Mouse (Mus musculus) heart, postnatal 36 days (tissue): ENCODE measurements around the gene Gm21992. TPM values are rescaled to one million over a fixed set of nuclear protein-coding genes. Genes with fewer than 3 reads are reported as not detected.

ENCODE experiments used
- DNase-seq, 2 experiments: peaks; one replicate each; pipeline ENCODE4 v3.0.0; 2021 to 2022
- intact Hi-C: fragments of 180-260 bp; cut with DNase I; formaldehyde crosslinking; loops from one replicate; pipeline ENCODE4 v1.15.1; 2025
- total RNA-seq, 2 experiments: library from RNA; stranded (reverse); gene quantifications; 2 replicates each; pipeline ENCODE4 v1.2.3; 2021

Gene Gm21992
- total RNA-seq = 10 to 100 TPM; 18.3 to 19.8 TPM

DNA sequence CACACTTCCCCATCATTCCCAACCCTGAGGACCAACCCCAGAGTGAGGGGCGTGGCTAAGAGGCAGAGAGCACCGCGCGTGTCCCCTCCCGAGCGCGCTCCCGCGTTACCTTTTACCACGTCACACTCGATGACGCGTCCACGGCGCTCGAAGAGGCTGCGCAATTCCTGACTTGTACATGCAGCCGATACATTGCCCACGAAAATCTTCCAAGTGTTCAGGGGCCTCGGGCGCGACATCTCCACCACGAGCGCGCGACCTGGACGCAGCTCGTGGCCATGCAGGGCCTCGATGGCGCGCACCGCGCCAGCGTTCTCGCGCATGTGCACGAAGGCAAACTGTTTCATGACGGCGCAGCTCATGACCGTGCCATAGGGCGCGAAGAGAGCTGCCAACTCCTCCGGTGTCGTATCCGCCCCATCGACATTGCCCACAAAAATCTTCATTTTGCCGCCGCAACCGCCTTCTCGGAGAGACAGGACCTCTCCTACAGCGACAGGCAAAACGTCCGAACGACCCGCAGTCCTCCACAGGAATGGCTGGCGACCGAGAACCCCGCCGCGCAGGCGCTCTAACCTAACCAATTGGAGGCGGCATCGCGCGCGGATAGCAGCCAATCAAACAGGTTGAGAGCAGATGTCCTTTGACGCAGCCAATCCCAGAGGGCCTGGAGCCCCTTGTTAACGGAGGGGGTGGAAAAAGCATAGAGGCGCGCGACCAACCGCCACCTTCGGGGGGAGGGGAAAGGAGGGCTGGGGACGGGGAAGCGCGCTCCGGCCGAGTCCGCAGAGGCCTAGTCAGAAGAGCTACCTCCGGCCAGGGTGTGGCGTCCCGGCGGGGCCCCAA is at the start of gene Gm21992, which contains the start of gene Rbm14:
Gm21992 (minus strand) TSS at position 550 of the 846 bp plus-strand sequence.
Rbm14 (minus strand) TSS at position 572 of the 846 bp plus-strand sequence.
- peak; percentile 95 to 98 for DNase-seq
- intact Hi-C loops = loop anchor here (2.0 to 5.0 kb wide), 2 partner anchors 54 to 151 kb away; partner anchors contain the start of genes Mrpl11 and Rbm4b

DNA sequence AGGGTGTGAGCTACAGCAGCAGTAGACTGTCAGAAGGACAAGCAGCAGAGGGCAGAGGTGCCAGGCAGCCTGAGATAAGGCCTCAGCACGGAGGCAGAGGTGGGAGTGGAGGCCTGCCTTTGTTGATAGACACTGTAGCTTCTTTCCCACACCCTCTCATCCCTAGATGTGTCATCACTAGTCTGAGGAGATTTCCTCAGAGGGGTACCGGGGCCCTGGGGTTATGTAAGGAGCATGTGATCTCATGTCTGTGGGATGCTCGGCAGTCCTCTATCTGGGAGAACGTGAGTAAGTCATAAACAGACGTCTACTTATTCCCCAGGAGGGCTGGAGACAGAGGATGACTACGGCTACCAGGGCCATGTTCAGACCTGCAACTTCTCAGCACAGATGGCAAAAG is 47.7 kb upstream of the Gm21992 start:
- intact Hi-C loops = no loop called here

DNA sequence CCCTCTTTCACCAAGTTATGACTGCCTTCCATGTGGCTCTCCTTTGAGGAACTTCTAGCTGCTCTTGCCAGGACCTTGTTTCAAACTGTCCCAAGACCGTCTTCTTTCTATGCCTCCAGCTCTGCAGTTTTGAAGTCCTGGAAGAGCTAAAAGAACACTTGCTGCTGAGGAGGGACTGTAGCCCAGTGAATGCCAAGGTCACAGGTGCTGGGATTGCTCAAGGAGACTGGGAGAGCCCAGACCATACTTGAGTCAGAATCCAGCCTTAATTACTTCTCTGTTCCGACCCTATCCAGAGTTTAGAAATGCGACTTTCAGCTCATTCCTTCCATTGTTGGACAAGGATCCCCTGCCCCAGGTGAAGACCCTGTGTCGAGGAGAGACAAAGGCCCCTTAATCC is 44.5 kb upstream of the Gm21992 start:
- intact Hi-C loops = no loop called here
- no peak for DNase-seq

More for the DNA sequence above, 47.7 kb upstream of the Gm21992 start:
- no peak for DNase-seq

DNA sequence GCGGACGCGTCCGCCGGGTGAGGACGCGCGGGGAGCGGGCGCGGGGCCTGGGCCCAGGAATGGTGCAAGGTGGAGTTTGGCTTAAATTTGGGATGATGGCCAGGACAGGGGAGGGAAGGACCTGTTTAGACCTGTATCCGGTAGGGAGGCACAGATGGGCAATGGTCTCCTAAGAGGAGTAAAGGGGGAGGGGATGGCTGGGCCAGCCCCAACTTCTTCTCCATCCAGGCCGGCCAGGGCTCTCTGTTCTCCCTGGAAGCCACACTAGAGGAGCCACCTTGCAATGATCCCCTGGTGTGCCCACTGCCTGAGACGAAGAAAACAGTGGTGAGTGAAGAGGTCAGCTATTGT is 44.0 kb upstream of the Gm21992 start:
- DNase-seq = no peak
- intact Hi-C loops = no loop called here

DNA sequence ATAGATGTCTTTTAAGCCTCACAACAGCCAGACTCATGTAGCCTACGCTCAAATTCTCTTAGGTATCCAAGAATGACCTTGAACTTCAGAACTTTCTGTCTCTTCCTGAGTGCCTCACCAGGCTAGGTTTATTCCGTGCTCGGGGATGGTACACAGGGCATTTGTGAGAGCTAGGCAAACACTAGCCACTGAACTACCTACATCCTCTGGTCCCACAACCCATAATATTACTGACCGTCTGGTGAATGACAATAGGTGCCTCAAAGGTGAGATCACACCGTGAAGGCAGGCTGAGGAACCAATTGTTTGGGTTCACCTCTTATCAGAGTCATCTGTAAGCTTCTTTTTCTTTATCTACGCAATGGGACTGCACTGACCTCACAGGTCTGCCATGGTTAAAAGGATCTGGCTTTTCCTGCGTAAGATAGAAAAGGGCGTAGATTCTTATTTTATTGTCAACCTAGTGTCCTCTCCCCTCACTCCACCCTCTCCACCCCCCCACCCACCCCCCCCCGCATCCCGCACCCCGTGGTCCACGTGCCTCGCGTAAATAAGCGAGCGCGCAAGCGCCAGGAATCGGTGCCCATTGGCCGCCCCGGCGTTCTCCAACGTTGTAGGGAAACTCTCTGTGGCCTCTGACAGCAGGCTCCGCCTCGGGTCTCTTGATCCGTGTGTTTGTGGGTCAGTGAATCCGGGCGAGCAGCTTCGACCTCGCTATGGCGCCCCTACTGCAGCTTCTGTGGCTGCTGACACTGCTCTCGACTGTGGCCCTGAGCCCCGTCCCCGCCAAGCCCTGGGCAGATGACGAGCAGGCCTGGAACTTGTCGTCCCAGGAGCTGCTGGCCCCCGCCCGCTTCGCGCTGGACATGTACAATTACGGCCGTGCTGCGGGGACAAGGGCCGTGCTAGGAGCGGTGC is 43.4 kb upstream of the Gm21992 start, which contains the start of gene Ctsf:
Ctsf (plus strand) TSS at position 579 of the 918 bp plus-strand sequence.
- DNase-seq = peak; percentile 87
- intact Hi-C loops = no loop called here

DNA sequence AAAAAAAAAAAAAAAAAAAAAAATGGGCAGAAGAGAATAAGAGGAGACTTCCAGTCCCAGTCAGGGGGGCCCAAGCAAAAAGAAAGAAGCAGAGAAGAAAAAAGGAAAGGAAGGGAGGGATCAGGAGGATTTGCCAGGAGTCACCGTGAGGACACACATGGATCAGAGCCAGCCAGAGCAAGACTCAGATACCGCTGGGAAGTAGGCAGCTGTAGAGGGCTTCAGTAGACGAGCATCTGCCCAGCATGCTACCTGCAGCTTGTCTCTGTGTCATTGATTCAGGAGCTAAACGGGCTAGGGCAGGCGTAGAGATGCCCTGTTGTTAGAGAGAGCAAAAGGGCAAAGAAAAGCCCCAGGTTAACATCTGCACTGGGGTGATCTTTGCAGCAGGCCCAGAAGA is 38.9 kb upstream of the Gm21992 start:
- intact Hi-C loops = no loop called here
- no peak for DNase-seq

DNA sequence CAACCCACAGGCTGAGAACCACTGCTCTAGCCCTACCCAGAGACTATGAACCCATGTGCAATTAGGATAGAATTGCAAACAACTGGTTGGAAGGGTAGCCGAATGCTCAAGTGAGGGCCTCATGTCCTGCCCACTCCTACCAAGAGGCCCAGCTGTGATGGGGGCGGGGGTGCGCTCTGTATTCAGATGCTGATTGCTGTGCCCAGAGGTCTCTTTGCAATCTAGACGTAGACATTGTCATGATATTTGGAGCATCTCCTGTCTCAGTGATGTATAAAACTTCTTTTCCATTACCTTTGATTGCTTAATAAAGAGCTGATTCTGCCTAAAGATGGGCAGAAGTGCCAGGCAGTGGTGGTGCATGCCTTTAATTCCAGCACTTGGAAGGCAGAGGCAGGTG is 38.4 kb upstream of the Gm21992 start:
- intact Hi-C loops = loop anchor here (2.0 kb wide), 1 partner anchor 221 kb away; no protein-coding TSS in a partner anchor
- no peak for DNase-seq

DNA sequence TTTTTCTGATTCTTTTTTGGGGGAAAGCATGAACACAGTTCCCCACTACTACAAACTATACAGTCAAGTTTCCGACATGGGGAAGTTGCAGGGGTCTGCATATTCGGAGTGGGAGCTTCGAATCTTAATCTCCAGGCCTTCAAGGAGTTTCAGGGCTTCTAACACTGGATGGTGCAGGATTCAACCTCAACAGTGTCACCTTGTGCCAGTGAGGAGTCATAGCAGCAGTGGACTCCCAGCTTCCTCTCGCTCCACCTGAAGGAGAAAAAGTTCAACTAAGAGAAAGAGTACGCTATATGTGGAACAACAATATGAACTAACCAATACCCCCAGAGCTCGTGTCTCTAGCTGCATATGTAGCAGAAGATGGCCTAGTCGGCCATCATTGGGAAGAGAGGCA is 36.1 kb upstream of the Gm21992 start:
- intact Hi-C loops = loop anchor here (2.0 kb wide), 1 partner anchor 93 kb away; no protein-coding TSS in a partner anchor
- no peak for DNase-seq

DNA sequence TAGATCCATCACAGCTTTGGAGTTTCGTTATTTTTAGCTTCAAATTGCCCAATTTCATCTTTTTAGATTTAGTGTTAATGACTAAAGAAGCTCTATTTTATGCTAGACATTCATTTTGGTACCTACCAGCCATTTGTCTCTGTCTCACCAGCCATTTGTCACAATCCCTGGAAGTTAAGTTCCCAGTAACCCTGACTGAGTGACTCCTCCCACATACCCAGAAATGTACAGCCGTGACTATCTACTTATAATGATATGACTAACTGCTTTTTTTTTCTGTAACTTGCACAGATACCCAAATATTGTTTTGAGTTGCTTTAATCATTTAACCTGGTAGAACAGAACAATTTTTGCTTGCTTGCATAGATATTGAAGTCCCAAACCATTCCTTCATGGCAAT is 34.4 kb upstream of the Gm21992 start:
- intact Hi-C loops = loop anchor here (2.0 kb wide), 1 partner anchor 91 kb away; no protein-coding TSS in a partner anchor
- no peak for DNase-seq

DNA sequence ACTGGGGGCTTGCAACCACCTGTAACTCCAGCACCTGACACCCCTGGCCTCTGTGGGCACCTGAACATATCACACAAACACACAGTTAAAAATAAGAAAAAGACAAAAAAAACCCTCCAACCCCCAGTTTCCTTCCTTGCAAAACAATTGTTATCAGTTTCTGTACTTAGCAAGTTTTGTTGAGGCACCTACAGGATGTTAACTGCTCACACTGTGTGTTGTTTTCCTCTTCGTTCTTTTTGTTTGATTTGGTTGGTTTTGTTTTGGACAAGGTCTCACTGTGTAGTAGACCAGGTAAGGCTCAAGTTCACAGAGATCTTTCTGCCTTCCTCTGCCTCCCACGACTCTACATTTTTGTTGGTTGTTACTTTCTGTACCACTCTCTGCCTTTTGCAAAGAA is 31.2 kb upstream of the Gm21992 start:
- DNase-seq = no peak
- intact Hi-C loops = no loop called here

DNA sequence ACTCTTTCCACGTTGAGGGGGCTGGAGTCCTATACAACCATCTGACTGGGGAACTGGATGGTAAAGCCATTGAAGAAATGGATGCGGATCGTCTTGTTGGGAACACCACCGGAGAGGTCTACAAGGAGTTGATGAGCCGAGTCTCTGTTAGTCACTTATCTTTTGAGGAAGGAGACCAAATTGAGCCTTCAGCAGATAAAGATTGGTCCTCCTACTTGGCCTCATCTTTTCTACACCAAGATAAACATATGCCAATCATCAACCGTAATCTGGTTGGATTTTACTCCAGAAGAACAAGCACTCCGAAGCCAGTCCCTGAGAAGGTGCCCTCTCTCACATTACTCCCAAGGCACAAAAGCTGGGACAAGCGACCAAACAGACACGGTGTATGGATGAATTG is 29.4 kb upstream of the Gm21992 start:
- no peak for DNase-seq
- intact Hi-C loops = loop anchor here (2.0 kb wide), 1 partner anchor 82 kb away; no protein-coding TSS in a partner anchor

DNA sequence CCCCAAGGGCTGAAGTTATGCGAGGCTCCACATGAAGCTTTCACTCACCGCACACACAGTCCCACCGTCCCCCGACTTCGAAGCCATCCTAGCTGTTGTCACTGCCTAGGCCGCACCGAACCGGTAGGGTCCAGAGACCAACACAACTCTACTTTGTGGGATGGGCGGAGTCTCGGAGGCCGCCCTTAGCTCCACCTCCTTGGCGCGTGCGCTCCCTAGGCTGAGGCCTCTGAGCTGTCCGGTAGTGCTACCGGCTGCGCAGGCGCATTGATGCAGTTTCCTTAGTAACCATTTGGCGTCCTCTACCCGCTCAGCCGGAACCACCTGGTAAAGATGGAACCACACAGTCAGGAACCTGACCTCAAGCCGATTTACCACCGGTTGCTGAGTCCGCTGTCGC is 27.7 kb upstream of the Gm21992 start, which contains the start of the genes Ccs and Ccdc87:
Ccs (minus strand) TSS at position 184 of the 400 bp plus-strand sequence.
Ccdc87 (plus strand) TSS at position 218 of the 400 bp plus-strand sequence.
- DNase-seq = peak; percentile 95 to 97
- intact Hi-C loops = loop anchor here (2.0 to 5.0 kb wide), 2 partner anchors 40 to 88 kb away; partner anchors contain the start of genes Dpp3 and Zdhhc24

DNA sequence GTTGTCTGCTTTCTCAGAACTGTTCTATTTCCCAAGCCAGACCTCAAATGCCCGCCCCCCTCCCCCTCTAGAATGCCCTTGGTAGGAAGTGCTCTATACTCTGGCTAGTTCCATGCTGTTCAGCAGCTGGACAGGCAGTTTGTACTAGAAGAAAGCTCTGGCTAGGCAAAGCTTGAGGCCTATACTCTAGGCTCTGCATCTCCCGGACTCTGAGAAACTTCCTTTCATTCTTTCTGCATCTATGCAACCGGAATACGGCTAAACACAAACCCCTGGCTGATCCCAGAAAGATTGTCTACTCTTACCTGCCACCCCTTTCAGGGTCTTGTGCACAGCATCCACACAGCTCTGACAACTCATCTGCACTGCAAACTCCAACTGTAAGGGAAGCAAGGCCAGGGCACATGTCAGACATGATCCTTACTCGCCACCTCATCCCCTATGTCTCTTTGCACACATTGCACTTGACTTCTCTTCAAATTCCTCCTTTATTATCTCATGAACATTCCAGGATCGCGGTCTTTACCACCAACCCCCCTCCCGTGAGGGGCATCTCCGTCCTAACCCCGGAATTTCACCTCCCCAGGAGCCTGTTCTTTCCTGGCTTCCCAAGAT is 27.2 kb upstream of the Gm21992 start:
- intact Hi-C loops = loop anchor here (2.0 to 5.0 kb wide), 2 partner anchors 40 to 89 kb away; partner anchors contain the start of genes Dpp3 and Zdhhc24

DNA sequence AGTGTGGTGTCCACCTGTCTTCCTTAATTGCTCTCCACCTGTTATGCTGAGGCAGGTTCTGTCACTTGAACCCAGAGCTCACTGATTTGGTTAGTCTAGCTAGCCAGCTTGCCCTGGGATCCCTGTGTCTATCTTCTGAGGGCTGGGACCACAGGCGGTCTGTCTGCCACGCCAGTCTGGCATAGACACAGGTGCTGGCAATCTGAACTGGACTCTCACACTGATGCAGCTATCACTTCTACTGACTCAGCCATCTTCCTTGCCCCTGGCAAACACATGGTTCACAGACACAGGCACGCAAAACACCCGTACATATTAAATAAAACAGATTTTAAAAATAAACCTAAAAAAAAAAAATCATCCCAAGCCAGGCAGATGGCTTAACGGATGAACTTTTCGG is 25.6 kb upstream of the Gm21992 start:
- intact Hi-C loops = loop anchor here (5.0 kb wide), 1 partner anchor 90 kb away; the partner anchor contains the start of gene Dpp3
- DNase-seq = no peak

More for the DNA sequence above, 27.2 kb upstream of the Gm21992 start:
- no peak for DNase-seq

DNA sequence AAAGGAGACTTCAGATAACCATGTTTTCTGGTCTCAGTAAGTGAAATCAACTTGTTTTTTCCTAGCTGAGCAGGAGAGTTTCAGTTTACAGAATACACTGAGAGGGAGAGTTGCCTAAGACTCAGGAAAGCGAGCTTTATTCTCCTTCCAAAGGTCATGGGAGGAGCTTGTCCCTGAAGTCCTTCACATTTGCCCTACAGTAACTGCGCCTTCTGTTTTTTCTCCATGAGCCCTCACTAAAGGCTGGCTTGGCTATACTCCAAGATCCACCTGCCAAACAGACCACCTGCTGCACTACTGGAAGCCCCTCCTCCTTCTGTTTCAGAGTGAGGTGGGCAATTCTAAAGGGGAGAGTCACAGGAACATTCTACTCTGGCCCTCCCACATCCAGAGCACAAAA is 24.7 kb upstream of the Gm21992 start:
- intact Hi-C loops = loop anchor here (5.0 kb wide), 1 partner anchor 91 kb away; the partner anchor contains the start of gene Dpp3
- no peak for DNase-seq

DNA sequence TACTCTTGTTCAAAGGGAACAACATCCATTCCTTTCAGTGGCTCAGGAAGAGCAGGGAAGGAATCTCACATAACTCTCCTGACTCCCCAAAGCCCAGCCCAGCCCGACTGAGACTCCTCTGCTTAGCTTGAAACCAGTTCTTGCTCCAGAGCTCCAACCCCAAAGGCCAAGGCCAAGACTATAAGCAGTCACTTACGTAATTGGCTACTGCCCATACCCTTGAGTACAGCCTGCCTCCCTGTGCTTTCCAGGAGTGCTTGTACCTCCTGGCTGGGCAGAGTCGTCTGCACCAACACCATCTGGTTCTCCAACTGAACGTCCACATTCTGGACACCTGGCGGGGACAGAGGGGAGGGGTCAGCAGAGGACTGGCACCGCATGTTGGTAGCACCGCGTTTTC is 22.6 kb upstream of the Gm21992 start:
- no peak for DNase-seq
- intact Hi-C loops = no loop called here

DNA sequence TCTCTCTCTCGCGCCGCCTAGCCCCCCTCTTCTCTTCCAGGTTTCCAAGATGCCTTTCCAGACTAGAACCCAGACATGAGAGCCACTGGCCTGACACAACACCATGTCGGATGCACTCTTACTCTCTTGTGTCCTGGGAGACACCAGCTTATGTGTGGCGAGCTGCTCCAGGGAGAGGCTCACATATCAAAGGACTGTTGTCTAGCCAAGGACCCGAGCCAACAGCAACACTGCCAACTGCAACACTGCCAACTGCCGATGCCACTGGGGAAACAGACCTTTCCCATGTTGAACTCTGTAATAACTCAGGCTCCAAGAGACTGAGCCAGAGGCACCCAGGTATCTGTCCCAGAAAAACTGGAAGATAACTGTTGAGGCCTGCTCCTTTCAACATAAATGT is 17.7 kb upstream of the Gm21992 start:
- intact Hi-C loops = no loop called here

DNA sequence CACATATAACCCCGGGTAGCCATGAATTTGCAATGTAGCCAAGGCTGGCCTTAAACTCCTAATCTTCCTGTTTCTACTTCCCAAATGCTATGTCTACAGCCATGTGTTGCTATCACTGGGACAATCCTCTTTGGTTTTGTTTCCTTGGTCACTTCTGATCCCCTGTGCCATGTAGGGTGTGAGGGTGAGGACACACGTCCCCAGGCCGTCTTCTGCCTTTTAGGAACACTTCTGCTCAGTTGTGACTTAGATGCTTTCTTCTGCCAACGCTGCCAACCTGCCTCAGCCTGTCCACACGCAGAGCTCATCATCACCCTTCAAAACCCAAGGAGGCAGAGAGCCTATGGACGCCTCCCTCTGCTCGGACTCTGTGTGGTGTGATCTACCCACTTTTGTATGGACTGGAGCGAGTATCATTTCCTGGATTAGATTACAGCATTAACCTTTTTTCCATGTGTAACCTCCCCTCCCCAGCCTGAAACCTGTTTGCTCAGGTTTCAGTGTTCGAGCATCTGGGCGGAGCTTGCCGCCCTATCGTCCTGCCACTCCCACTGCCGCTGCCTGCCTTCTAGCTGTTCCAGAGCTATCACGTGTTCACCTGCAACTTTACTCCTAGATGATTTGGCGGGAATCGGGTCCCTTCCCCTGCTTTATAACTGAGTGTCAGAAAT is 17.2 kb upstream of the Gm21992 start:
- intact Hi-C loops = no loop called here
- no peak for DNase-seq

More for the DNA sequence above, 17.7 kb upstream of the Gm21992 start:
- DNase-seq = peak; percentile 70 to 71

DNA sequence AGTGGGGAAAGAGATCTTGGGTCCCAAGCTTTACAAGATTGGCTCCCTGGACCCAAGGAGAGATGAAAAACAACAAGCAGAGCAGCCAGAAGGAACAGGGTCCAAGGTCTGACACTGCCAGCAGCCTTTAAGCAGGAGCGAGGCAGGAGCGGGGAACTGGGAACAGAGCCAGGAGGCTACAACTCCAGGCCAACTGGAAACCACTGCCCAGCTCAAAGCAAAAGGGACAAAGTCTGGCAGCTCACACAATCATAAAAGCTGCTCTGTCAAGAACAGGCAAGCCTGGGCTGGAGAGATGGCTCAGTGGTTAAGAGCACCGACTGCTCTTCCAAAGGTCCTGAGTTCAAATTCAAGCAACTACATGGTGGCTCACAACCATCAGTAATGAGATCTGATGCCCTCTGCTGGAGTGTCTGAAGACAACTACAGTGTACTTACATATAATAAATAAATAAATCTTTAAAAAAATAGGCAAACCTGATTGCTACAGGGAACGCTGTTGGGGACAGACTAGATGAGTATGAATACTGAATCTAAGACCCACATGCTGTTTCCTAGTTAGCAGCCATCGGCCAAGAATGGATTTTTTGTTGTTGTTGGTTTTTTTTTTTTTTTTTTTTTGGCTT is 9.4 kb upstream of the Gm21992 start:
- peak; percentile 77 to 80 for DNase-seq
- intact Hi-C loops = no loop called here
